Mouse (Mus musculus) cerebellum, adult 2 months (tissue): ENCODE data around the gene Rexo5.

Experiments used
- CTCF ChIP-seq: fragments of 200-500 bp; IDR thresholded peaks from 2 replicates; pipeline ENCODE4 v1.5.1; 2011; ENCODE audit warnings: low read depth, mild to moderate bottlenecking, control low read depth, low read length, moderate library complexity, borderline replicate concordance; ENCODE audit not compliant: insufficient read depth
- POLR2A ChIP-seq: fragments of 200-500 bp; IDR thresholded peaks from 2 replicates; pipeline ENCODE4 v1.6.1; 2011; ENCODE audit warnings: low read length, control low read depth, borderline replicate concordance; ENCODE audit not compliant: insufficient read depth

- TF ChIP-seq CTCF, result no peak
- no peak for TF ChIP-seq POLR2A
These were observed 42.4 kb downstream of the Rexo5 start for GRCm38 (mm10) chr7:119835996-119836777.
